Mouse (Mus musculus) heart, embryonic 16.5 days (tissue): ENCODE measurements around the gene Ddr1. TPM values are rescaled to one million over a fixed set of nuclear protein-coding genes. Genes with fewer than 3 reads are reported as not detected.
A peak's percentile ranks its signal among the peaks of the same experiment; 100 is the strongest.

ENCODE experiments used
- ATAC-seq: fragments of 200-750 bp; cut with Nextera tagmentation; replicated peaks from 2 replicates; pipeline ENCODE4 v1.8.0; 2017; ENCODE audit warnings: moderate number of reproducible peaks; ENCODE audit not compliant: insufficient read depth, low FRiP score; ENCODE audit errors: extremely low read depth
- H3K27ac ChIP-seq: fragments of 300-500 bp; sonication (generic); 2 replicates; pipeline ENCODE4 v1.5.1; 2014; ENCODE audit warnings: mild to moderate bottlenecking, low read length, control low read depth, moderate library complexity
- H3K27me3 ChIP-seq: fragments of 300-500 bp; sonication (generic); 2 replicates; pipeline ENCODE4 v1.6.1; 2014; ENCODE audit warnings: low read length, mixed read lengths; ENCODE audit not compliant: control insufficient read depth, insufficient read depth
- H3K36me3 ChIP-seq: fragments of 300-500 bp; sonication (generic); 2 replicates; pipeline ENCODE4 v1.6.1; 2014; ENCODE audit not compliant: control insufficient read depth, insufficient read depth
- H3K4me1 ChIP-seq: fragments of 300-500 bp; sonication (generic); 2 replicates; pipeline ENCODE4 v1.6.1; 2014; ENCODE audit warnings: low read length, mixed read lengths; ENCODE audit not compliant: control insufficient read depth, insufficient read depth
- H3K4me2 ChIP-seq: fragments of 300-500 bp; sonication (generic); 2 replicates; pipeline ENCODE4 v1.6.1; 2014; ENCODE audit warnings: low read depth, mild to moderate bottlenecking, control low read depth, low read length
- H3K4me3 ChIP-seq: fragments of 300-500 bp; sonication (generic); 2 replicates; pipeline ENCODE4 v1.5.1; 2014; ENCODE audit warnings: mild to moderate bottlenecking, control low read depth, low read length
- H3K9ac ChIP-seq: fragments of 300-500 bp; sonication (generic); 2 replicates; pipeline ENCODE4 v1.6.1; 2014; ENCODE audit warnings: low read length, control low read depth
- H3K9me3 ChIP-seq: fragments of 300-500 bp; sonication (generic); replicated peaks from 2 replicates; pipeline ENCODE4 v1.6.1; 2016; ENCODE audit warnings: low read length; ENCODE audit not compliant: control insufficient read depth
- WGBS: fragments of 180-500 bp; shearing (Covaris S2); extraction: QIAGEN DNeasy Blood & Tissue Kit; methylation state at CpG from one replicate; pipeline ENCODE4 v1.1.7; 2014; 5-methylcytosine and 5-hydroxymethylcytosine counted together
- polyA plus RNA-seq: library from polyadenylated mRNA; unstranded; fragments of >200 nt; fragmentation: Nextera tagmentation; extraction: Ambion mirVana; gene quantifications from 2 replicates; pipeline ENCODE4 v1.2.1, GENCODE M21; 2015

Gene Ddr1
- polyA plus RNA-seq, 1 experiment from 2014 or later = 110 TPM

GRCm38 (mm10) chr17:35710705-35711347 lies 6.4 kb upstream of the Ddr1 start:
- H3K27me3 ChIP-seq = no peaks in the 10 kb centered on the region
- no peak overlapping the region for H3K4me3 ChIP-seq
- H3K36me3 ChIP-seq = no peaks in the 10 kb centered on the region
- peak overlapping the region; percentile 85 for H3K27ac ChIP-seq
- 21% methylated on average over 8 of the region's 8 CpGs for WGBS
- H3K4me2 ChIP-seq = peak overlapping the region; percentile 7; the same call in 1 of the 2 replicates
- peak; percentile 89 for ATAC-seq
- peaks cover 29% of the 10 kb centered on the region for H3K4me1 ChIP-seq
- H3K9ac ChIP-seq = no peak overlapping the region
- H3K9me3 ChIP-seq = no peaks in the 10 kb centered on the region

- 35% methylated on average over 2 of the region's 2 CpGs for WGBS
- no peak overlapping the region for H3K9ac ChIP-seq
- H3K4me1 ChIP-seq = peaks cover 50% of the 10 kb centered on the region
- no peak overlapping the region for H3K4me3 ChIP-seq
- no peaks in the 10 kb centered on the region for H3K27me3 ChIP-seq
- H3K36me3 ChIP-seq = no peaks in the 10 kb centered on the region
- H3K9me3 ChIP-seq = no peaks in the 10 kb centered on the region
- peak overlapping the region; percentile 49 for H3K27ac ChIP-seq
- ATAC-seq = no peak
- H3K4me2 ChIP-seq = no peak overlapping the region
Observed at GRCm38 (mm10) chr17:35708611-35709010, 4.2 kb upstream of the Ddr1 start.

- Histone ChIP-seq H3K9ac (no peak overlapping the region), H3K4me2 (no peak overlapping the region), H3K27me3 (no peaks in the 10 kb centered on the region), H3K9me3 (no peaks in the 10 kb centered on the region), H3K36me3 (no peaks in the 10 kb centered on the region), H3K27ac (no peak overlapping the region), H3K4me3 (no peak overlapping the region), H3K4me1 (peaks cover 53% of the 10 kb centered on the region)
- no peak for ATAC-seq
- WGBS = 70% methylated on average over 7 of the region's 7 CpGs
Observed at GRCm38 (mm10) chr17:35707929-35708328, 3.5 kb upstream of the Ddr1 start.

- peaks cover 52% of the 10 kb centered on the region for H3K4me1 ChIP-seq
- 9% methylated on average over 4 of the region's 4 CpGs for WGBS
Observed at GRCm38 (mm10) chr17:35705836-35706235, 1.4 kb upstream of the Ddr1 start.

GRCm38 (mm10) chr17:35703751-35704271 lies 610 bp downstream of the Ddr1 start:
- no peaks in the 10 kb centered on the region for H3K36me3 ChIP-seq
- peak overlapping the region; percentile 71 for H3K4me2 ChIP-seq
- ATAC-seq = no peak
- peak overlapping the region; percentile 51 for H3K4me3 ChIP-seq
- H3K27ac ChIP-seq = peak overlapping the region; percentile 92
- H3K4me1 ChIP-seq = peaks cover 51% of the 10 kb centered on the region
- no peaks in the 10 kb centered on the region for H3K9me3 ChIP-seq
- 5% methylated on average over 14 of the region's 14 CpGs for WGBS
- H3K9ac ChIP-seq = peak overlapping the region; percentile 75
- no peaks in the 10 kb centered on the region for H3K27me3 ChIP-seq

More at GRCm38 (mm10) chr17:35705836-35706235, 1.4 kb upstream of the Ddr1 start:
- Histone ChIP-seq H3K9me3 (no peaks in the 10 kb centered on the region), H3K4me3 (no peak overlapping the region), H3K36me3 (no peaks in the 10 kb centered on the region), H3K4me2 (no peak overlapping the region), H3K27me3 (no peaks in the 10 kb centered on the region), H3K27ac (peak overlapping the region; percentile 64), H3K9ac (0 out of 2 replicates have a peak overlapping the region, but pooled peaks have one; percentile 38)
- no peak for ATAC-seq

DNA sequence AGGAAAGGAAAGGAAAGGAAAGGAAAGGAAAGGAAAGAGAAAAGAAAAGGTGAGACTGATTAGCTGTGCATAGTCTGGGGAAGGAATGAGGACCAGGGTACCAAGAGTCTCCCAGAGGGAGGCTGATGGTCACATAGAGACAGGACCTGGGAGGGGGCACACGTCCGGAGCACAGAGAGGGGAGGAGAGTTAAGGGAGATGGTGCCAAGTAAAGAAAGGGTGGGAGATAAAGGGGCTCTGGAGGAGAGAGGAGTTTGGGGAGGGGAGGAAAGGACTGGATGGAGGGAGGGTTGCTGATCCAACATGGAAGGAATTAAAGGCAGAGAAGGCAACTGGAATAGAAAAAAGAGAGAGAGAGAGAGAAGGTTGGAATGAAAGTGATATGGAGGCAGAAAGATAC lies 1.4 kb downstream of the Ddr1 start:
- ATAC-seq = no peak
- Histone ChIP-seq H3K9ac (0 out of 2 replicates have a peak overlapping the region, but pooled peaks have one; percentile 25), H3K4me1 (peaks cover 56% of the 10 kb centered on the region), H3K27ac (peak overlapping the region; percentile 99), H3K27me3 (no peaks in the 10 kb centered on the region), H3K4me2 (peak overlapping the region; percentile 82), H3K9me3 (no peaks in the 10 kb centered on the region), H3K36me3 (no peaks in the 10 kb centered on the region), H3K4me3 (peak overlapping the region; percentile 31)
- 12% methylated on average over 2 of the region's 2 CpGs for WGBS

GRCm38 (mm10) chr17:35702605-35703004 lies 1.8 kb downstream of the Ddr1 start:
- peak overlapping the region; percentile 82 for H3K4me2 ChIP-seq
- H3K27ac ChIP-seq = peak overlapping the region; percentile 99
- peaks cover 60% of the 10 kb centered on the region for H3K4me1 ChIP-seq
- peak overlapping the region; percentile 93 for H3K9ac ChIP-seq
- 20% methylated on average over 4 of the region's 4 CpGs for WGBS
- no peaks in the 10 kb centered on the region for H3K9me3 ChIP-seq
- H3K4me3 ChIP-seq = peak overlapping the region; percentile 87
- no peaks in the 10 kb centered on the region for H3K27me3 ChIP-seq
- H3K36me3 ChIP-seq = no peaks in the 10 kb centered on the region
- ATAC-seq = no peak

DNA sequence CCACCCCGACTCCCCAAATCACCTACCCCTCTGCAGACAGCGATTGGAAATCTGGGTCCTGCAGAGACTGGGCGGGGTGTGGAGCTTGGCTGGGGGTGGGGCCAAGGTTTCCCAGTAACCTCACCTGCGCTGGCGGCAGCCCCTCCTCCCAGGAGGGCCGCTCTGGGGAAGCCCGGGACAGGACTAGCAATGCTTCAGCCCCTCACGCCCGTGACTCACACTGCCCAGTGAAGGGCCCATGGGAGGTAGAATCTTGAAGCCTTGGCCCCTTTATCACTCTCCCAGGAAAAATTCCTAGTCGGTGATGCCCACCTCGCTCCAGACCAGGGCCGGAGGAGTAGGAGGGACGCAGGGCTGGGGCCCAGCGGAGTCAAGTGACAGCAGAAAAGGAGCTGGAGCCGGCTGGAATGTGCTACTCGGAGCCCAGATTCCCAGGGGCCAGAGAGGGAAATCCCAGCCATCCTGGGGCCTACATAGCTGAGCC lies 2.4 kb downstream of the Ddr1 start:
- Histone ChIP-seq H3K9ac (peak overlapping the region; percentile 93), H3K27me3 (no peaks in the 10 kb centered on the region), H3K36me3 (no peaks in the 10 kb centered on the region), H3K4me2 (peak overlapping the region; percentile 82), H3K4me1 (peaks cover 66% of the 10 kb centered on the region), H3K9me3 (no peaks in the 10 kb centered on the region), H3K27ac (peak overlapping the region; percentile 99), H3K4me3 (peak overlapping the region; percentile 87)
- 3% methylated on average over 16 of the region's 16 CpGs for WGBS
- peak; percentile 12 for ATAC-seq

GRCm38 (mm10) chr17:35701203-35701977 lies 3.0 kb downstream of the Ddr1 start:
- Histone ChIP-seq H3K9ac (peak overlapping the region; percentile 93), H3K27me3 (no peaks in the 10 kb centered on the region), H3K4me2 (peak overlapping the region; percentile 82), H3K4me3 (peak overlapping the region; percentile 87), H3K27ac (peak overlapping the region; percentile 99), H3K9me3 (no peaks in the 10 kb centered on the region), H3K36me3 (no peaks in the 10 kb centered on the region), H3K4me1 (peaks cover 66% of the 10 kb centered on the region)
- WGBS = 1% methylated on average over 16 of the region's 16 CpGs
- no peak for ATAC-seq
